Mouse (Mus musculus) ES-E14 (cell line): ENCODE data around the gene Atxn2l. TPM values are rescaled to one million over a fixed set of nuclear protein-coding genes. Genes with fewer than 3 reads are reported as not detected.

Experiments used
- DNase-seq: peaks from one replicate; pipeline ENCODE4 v3.0.0-alpha.2; 2013; ENCODE audit warnings: low read depth, low spot score
- H3K27ac ChIP-seq: 2 replicates; pipeline ENCODE4 v1.5.1; 2012; ENCODE audit warnings: low read depth, mild to moderate bottlenecking, low read length, moderate library complexity, mixed read lengths; ENCODE audit not compliant: poor library complexity, insufficient read depth, severe bottlenecking
- H3K36me3 ChIP-seq: 2 replicates; pipeline ENCODE4 v1.6.1; 2012; ENCODE audit warnings: mild to moderate bottlenecking, low read length, moderate library complexity, mixed read lengths; ENCODE audit not compliant: control insufficient read depth, poor library complexity, insufficient read depth, severe bottlenecking
- H3K4me1 ChIP-seq, 2 experiments: fragments of 150-350 bp in 1 of 2; sonication (generic) in 1 of 2; 2 replicates each; pipeline ENCODE4 v1.6.1; 2012; ENCODE audit warnings: low read length in 2 of 2, mild to moderate bottlenecking in 1 of 2, mixed read lengths in 1 of 2; ENCODE audit not compliant: control insufficient read depth in 2 of 2, insufficient read depth in 2 of 2, poor library complexity in 1 of 2
- H3K4me3 ChIP-seq, 2 experiments: fragments of 150-350 bp in 1 of 2; sonication (generic) in 1 of 2; 2 replicates each; pipeline ENCODE4 v1.5.1; 2012; ENCODE audit warnings: low read length in 2 of 2, low read depth in 1 of 2, mild to moderate bottlenecking in 1 of 2, mixed read lengths in 1 of 2; ENCODE audit not compliant: insufficient read depth in 1 of 2, poor library complexity in 1 of 2, severe bottlenecking in 1 of 2
- H3K9ac ChIP-seq: 2 replicates; pipeline ENCODE4 v1.6.1; 2012; ENCODE audit warnings: low read depth, mild to moderate bottlenecking, low read length, mixed read lengths; ENCODE audit not compliant: poor library complexity, insufficient read depth, severe bottlenecking
- H3K9me3 ChIP-seq: fragments of 150-350 bp; sonication (generic); 2 replicates; pipeline ENCODE4 v1.6.1; 2012; ENCODE audit warnings: low read depth, mild to moderate bottlenecking, low read length; ENCODE audit not compliant: control insufficient read depth, insufficient read depth
- CHD2 ChIP-seq: IDR thresholded peaks from 2 replicates; pipeline ENCODE4 v1.6.1; 2014; ENCODE audit warnings: mild to moderate bottlenecking, low read depth, low read length, inconsistent platforms
- HCFC1 ChIP-seq: IDR thresholded peaks from 2 replicates; pipeline ENCODE4 v1.6.1; 2012; ENCODE audit warnings: low read length, inconsistent platforms, borderline replicate concordance; ENCODE audit not compliant: insufficient read depth
- MAFK ChIP-seq: IDR thresholded peaks from 2 replicates; pipeline ENCODE4 v1.6.1; 2014; ENCODE audit warnings: mild to moderate bottlenecking, low read depth, low read length, inconsistent platforms; ENCODE audit not compliant: insufficient read depth
- ZC3H11A ChIP-seq: IDR thresholded peaks from 2 replicates; pipeline ENCODE4 v1.6.1; 2012; ENCODE audit warnings: low read depth, mild to moderate bottlenecking, inconsistent platforms, low read length, borderline replicate concordance
- ZNF384 ChIP-seq: IDR thresholded peaks from 2 replicates; pipeline ENCODE4 v1.6.1; 2012; ENCODE audit warnings: low read depth, low read length, inconsistent platforms
- in situ Hi-C, 2 experiments: fragments of 600-800 bp; cut with MboI; formaldehyde crosslinking; loops; one replicate each; pipeline ENCODE4 v1.15.1; 2025; ENCODE audit warnings: low sequenced_read_pairs in 2 of 2, inconsistent platforms in 1 of 2; ENCODE audit not compliant: unreplicated experiment in 2 of 2
- total RNA-seq: library from RNA; depleted of rRNA; stranded (reverse); fragments of 300-350 nt; gene quantifications from 2 replicates; pipeline ENCODE4 v1.2.3, GENCODE M21; 2012

Atxn2l gene
- total RNA-seq, 1 experiment: 72.3 TPM

DNA sequence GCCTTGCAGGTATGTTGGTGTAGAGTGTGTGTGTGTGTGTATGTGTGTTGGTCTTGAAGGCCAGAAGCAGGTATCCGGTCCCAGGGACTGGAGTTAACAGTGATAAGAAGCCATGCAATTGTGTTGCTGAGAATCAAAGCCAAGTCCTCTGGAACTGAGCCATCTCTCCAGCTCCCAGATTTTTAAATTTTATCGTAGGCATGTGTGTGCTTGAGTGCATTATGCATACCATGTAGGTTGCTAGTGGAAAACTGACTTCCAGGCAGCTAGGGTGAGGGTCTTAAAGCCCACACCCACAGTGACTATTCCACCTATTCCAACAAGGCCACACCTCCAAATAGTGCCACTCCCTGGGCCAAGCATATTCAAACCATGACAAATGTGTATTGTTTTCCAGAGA lies 1.7 kb upstream of the Atxn2l start:
- peaks cover 0 to 6% of the 10 kb centered on the region in 2 experiments; a peak in 1 of 4 replicates for H3K4me1 ChIP-seq
- TF ChIP-seq MAFK (no peak), CHD2 (no peak), ZC3H11A (no peak), HCFC1 (no peak), ZNF384 (no peak)
- no peak overlapping the region for H3K9ac ChIP-seq
- DNase-seq: no peak
- in situ Hi-C loops: no loop called here
- no peak overlapping the region for H3K4me3 ChIP-seq
- H3K36me3 ChIP-seq: peaks cover 13% of the 10 kb centered on the region
- H3K27ac ChIP-seq: no peak overlapping the region; the same call in 1 of the 2 replicates
- no peaks in the 10 kb centered on the region for H3K9me3 ChIP-seq

DNA sequence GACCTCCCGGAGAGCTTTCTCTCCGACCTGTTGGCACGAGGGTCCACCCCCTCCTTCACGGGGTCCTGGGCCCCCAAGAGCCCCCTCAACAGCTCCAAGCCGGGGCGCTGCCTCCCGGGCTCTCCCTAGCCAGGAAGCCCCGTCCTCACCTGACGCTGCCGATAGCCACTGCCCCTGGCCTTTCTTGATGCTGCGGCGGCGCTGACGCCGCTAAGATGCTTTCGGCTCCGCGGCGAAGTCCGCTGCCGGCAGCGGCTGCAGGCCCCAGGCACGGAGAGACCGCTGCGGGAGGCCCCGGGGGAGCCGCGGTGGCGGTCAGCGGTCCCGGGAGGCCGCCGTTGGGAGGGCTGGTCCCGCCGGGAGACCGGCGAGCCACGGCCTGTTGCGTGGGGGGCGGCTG lies 486 bp downstream of the Atxn2l start:
- no peak for DNase-seq
- no peak for TF ChIP-seq CHD2
- TF ChIP-seq MAFK: no peak
- no peak for TF ChIP-seq HCFC1
- Histone ChIP-seq H3K4me3 (peak overlapping the region; percentile 72 to 95), H3K36me3 (peaks cover 33% of the 10 kb centered on the region), H3K9me3 (no peaks in the 10 kb centered on the region), H3K9ac (peak overlapping the region; percentile 98), H3K4me1 (peaks cover 0 to 7% of the 10 kb centered on the region in 2 experiments; a peak in 1 of 4 replicates), H3K27ac (peak overlapping the region; percentile 98)
- in situ Hi-C loops: no loop called here

DNA sequence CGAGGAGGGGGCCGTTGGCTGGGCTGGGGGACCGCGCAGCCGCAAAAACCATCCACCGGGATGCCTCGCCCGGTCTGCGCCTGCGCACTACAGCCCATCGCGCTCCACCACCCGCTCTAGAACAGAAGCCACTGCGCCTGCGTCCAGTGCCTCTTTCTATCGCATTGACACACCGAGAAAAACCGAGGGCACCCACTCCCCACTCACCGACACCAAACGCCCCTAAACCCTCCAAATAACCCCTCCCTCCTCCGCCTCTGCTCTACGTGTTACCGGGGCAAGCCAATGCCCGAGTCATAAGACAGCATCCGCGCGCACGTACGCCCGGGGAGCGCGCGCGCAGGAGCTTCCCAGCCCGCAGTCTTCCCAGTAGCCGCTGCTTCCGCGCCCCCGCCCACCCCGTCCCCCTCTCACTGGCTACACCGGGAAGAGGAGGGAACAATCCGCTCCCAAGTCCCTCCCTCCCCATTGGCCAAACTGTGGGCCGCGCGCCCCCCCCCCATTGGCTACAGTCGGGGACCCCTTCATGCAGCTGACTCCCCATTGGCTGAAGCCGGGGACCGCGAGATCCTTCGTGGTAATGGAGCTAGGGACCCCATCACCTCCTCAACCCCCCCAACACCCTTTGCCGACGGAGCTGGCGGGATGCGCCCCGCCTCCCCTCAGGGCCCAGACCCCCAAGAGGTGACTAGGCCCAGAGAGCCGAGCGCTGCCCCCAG lies 1.1 kb downstream of the Atxn2l start:
- in situ Hi-C loops: no loop called here
- Histone ChIP-seq H3K9ac (peak overlapping the region; percentile 98), H3K36me3 (peaks cover 38% of the 10 kb centered on the region), H3K9me3 (no peaks in the 10 kb centered on the region), H3K4me3 (peak overlapping the region; percentile 89 to 95), H3K4me1 (peaks cover 0 to 7% of the 10 kb centered on the region in 2 experiments; a peak in 1 of 4 replicates), H3K27ac (peak overlapping the region; percentile 98)
- TF ChIP-seq ZNF384: no peak
- no peak for TF ChIP-seq HCFC1
- peak; percentile 86 for TF ChIP-seq CHD2
- peak; percentile 93 for DNase-seq

DNA sequence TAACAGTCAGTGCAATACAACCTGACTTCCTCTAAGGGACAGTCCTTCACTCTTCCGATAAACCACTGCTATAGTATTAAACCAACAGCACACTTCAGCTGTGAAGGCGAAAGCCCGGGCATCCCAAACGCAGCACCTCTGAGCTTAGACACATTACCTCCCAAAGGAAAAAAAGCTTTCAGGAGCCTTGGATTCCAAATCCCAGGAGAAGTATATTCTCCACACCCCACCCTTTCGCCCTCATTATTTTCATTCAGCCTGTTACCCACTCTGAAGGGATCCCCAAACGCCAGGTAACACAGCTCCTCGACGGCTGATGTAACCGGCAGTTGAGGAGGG lies 1.6 kb downstream of the Atxn2l start:
- H3K9me3 ChIP-seq: no peaks in the 10 kb centered on the region
- H3K4me1 ChIP-seq: peaks cover 0 to 7% of the 10 kb centered on the region in 2 experiments; a peak in 1 of 4 replicates
- peak overlapping the region; percentile 91 for H3K27ac ChIP-seq
- H3K9ac ChIP-seq: peak overlapping the region; percentile 96
- H3K36me3 ChIP-seq: peaks cover 41% of the 10 kb centered on the region
- DNase-seq: no peak
- TF ChIP-seq CHD2 (no peak), ZNF384 (no peak), ZC3H11A (no peak), MAFK (no peak), HCFC1 (no peak)
- in situ Hi-C loops: no loop called here
- peak overlapping the region; percentile 89 to 95 for H3K4me3 ChIP-seq

DNA sequence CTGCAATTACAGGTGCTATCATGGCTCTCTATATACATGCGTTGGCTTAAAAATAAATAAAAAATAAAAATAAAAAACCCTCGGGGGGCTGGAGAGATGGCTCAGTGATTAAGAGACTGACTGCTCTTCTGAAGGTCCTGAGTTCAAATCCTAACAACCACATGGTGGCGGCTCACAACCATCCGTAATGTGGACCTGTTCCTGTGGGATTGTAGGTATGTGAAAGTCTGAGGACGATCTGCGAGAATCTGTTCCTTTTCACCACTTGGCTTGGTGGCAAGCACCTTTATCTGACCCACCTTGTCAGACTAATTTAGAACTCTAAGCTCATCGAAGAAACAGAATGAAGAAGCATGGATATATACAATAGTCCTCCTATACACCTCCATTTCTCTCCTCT lies 3.8 kb downstream of the Atxn2l start:
- Histone ChIP-seq H3K9me3 (no peaks in the 10 kb centered on the region), H3K4me1 (peaks cover 0 to 3% of the 10 kb centered on the region in 2 experiments; a peak in 1 of 4 replicates), H3K4me3 (no peak overlapping the region), H3K36me3 (peaks cover 61% of the 10 kb centered on the region), H3K27ac (no peak overlapping the region), H3K9ac (no peak overlapping the region)
- no peak for TF ChIP-seq HCFC1
- TF ChIP-seq ZC3H11A: no peak
- TF ChIP-seq ZNF384: no peak
- TF ChIP-seq CHD2: no peak
- DNase-seq: no peak
- in situ Hi-C loops: no loop called here
